Mouse (Mus musculus) hindbrain, embryonic 14.5 days (tissue): ENCODE measurements around the gene Glt1d1. TPM values are rescaled to one million over a fixed set of nuclear protein-coding genes. Genes with fewer than 3 reads are reported as not detected.
A peak's percentile ranks its signal among the peaks of the same experiment; 100 is the strongest.
"Not testable (repeated sequence)": the region's sequence is repeated elsewhere in the genome, so short reads cannot be mapped to it uniquely, and the experiment has no call there.

Source experiments
- ATAC-seq: fragments of 200-750 bp; cut with Nextera tagmentation; 2 replicates; pipeline ENCODE4 v1.8.0; 2017; ENCODE audit warnings: moderate number of reproducible peaks, mild to moderate bottlenecking, moderate TSS enrichment, moderate library complexity; ENCODE audit not compliant: low FRiP score
- DNase-seq: peaks from one replicate; pipeline ENCODE4 v3.0.0-alpha.2; 2015; ENCODE audit warnings: low spot score
- H3K27ac ChIP-seq: fragments of 300-500 bp; sonication (generic); 2 replicates; pipeline ENCODE4 v1.5.1; 2014; ENCODE audit warnings: mild to moderate bottlenecking, moderate library complexity
- H3K27me3 ChIP-seq: fragments of 300-500 bp; sonication (generic); 2 replicates; pipeline ENCODE4 v1.6.1; 2014; ENCODE audit warnings: mild to moderate bottlenecking, low read length, mixed read lengths; ENCODE audit not compliant: control insufficient read depth, insufficient read depth
- H3K36me3 ChIP-seq: fragments of 300-500 bp; sonication (generic); replicated peaks from 2 replicates; pipeline ENCODE4 v1.6.1; 2014; ENCODE audit not compliant: control insufficient read depth, insufficient read depth
- H3K4me1 ChIP-seq: fragments of 300-500 bp; sonication (generic); replicated peaks from 2 replicates; pipeline ENCODE4 v1.6.1; 2014; ENCODE audit warnings: antibody characterized with exemption, low read length, mixed read lengths; ENCODE audit not compliant: control insufficient read depth, insufficient read depth
- H3K4me2 ChIP-seq: fragments of 300-500 bp; sonication (generic); replicated peaks from 2 replicates; pipeline ENCODE4 v1.6.1; 2014; ENCODE audit warnings: mild to moderate bottlenecking, moderate library complexity
- H3K4me3 ChIP-seq: fragments of 300-500 bp; sonication (generic); replicated peaks from 2 replicates; pipeline ENCODE4 v1.5.1; 2014; ENCODE audit warnings: mild to moderate bottlenecking, low read length
- H3K9ac ChIP-seq: fragments of 300-500 bp; sonication (generic); 2 replicates; pipeline ENCODE4 v1.6.1; 2014
- H3K9me3 ChIP-seq: fragments of 300-500 bp; sonication (generic); 2 replicates; pipeline ENCODE4 v1.6.1; 2016; ENCODE audit warnings: low read length; ENCODE audit not compliant: control insufficient read depth
- WGBS: fragments of 180-500 bp; shearing (Covaris S2); extraction: QIAGEN DNeasy Blood & Tissue Kit; methylation state at CpG from one replicate; pipeline ENCODE4 v1.1.7; 2014; 5-methylcytosine and 5-hydroxymethylcytosine counted together
- polyA plus RNA-seq: library from polyadenylated mRNA; unstranded; fragments of >200 nt; fragmentation: Nextera tagmentation; extraction: Ambion mirVana; gene quantifications from 2 replicates; pipeline ENCODE4 v1.2.1, GENCODE M21; 2014

The Glt1d1 gene
- polyA plus RNA-seq, 1 experiment from 2014 or later: 1.3 TPM

DNA sequence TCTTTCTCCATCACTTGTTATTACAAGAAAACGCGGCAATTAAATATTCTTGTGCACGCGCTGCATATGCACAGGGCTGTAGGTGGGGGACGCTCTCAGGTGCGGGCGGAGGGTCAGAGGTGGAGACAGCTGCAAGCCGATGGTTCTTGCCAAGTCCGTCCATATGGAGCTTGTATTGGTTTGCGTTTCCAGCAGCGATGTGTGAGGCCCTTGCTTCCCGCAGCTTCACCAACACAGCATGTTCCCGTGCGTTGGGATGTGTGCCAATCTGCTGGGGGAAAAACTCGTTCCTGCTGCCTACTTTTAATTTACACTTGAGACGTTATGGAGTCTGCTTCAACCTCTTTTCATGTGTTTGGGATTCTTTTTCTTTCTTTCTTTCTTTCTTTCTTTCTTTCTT lies 109.3 kb downstream of the Glt1d1 start:
- Histone ChIP-seq H3K4me2 (no peak overlapping the region), H3K4me3 (no peak overlapping the region)
- no peak for ATAC-seq

GRCm38 (mm10) chr5:127749540-127749939 lies 117.5 kb downstream of the Glt1d1 start:
- H3K4me1 ChIP-seq, DNase-seq, H3K9me3 ChIP-seq, H3K4me3 ChIP-seq, H3K36me3 ChIP-seq, ATAC-seq, H3K27me3 ChIP-seq, H3K4me2 ChIP-seq, H3K27ac ChIP-seq, H3K9ac ChIP-seq: not testable (repeated sequence)
- 99% methylated on average over 3 of the region's 3 CpGs for WGBS

More for the DNA sequence above, 109.3 kb downstream of the Glt1d1 start:
- H3K27me3 ChIP-seq: no peaks in the 10 kb centered on the region
- no peaks in the 10 kb centered on the region for H3K4me1 ChIP-seq
- no peaks in the 10 kb centered on the region for H3K9me3 ChIP-seq
- H3K27ac ChIP-seq: no peak overlapping the region
- 74% methylated on average over 16 of the region's 16 CpGs for WGBS
- peak; percentile 44 for DNase-seq
- no peaks in the 10 kb centered on the region for H3K36me3 ChIP-seq
- no peak overlapping the region for H3K9ac ChIP-seq

GRCm38 (mm10) chr5:127751262-127751975 lies 119.4 kb downstream of the Glt1d1 start:
- no peak overlapping the region for H3K9ac ChIP-seq
- H3K4me1 ChIP-seq: no peaks in the 10 kb centered on the region; the same call in 1 of the 2 replicates
- H3K4me3 ChIP-seq: no peak overlapping the region
- WGBS: 28% methylated on average over 20 of the region's 20 CpGs
- H3K4me2 ChIP-seq: peak overlapping the region; percentile 4; the same call in 1 of the 2 replicates
- ATAC-seq: 0 out of 2 replicates have a peak, but pooled peaks have one; percentile 34
- H3K27me3 ChIP-seq: no peaks in the 10 kb centered on the region
- H3K36me3 ChIP-seq: no peaks in the 10 kb centered on the region
- peak; percentile 69 for DNase-seq
- H3K27ac ChIP-seq: no peak overlapping the region
- H3K9me3 ChIP-seq: no peaks in the 10 kb centered on the region; the same call in 1 of the 2 replicates

DNA sequence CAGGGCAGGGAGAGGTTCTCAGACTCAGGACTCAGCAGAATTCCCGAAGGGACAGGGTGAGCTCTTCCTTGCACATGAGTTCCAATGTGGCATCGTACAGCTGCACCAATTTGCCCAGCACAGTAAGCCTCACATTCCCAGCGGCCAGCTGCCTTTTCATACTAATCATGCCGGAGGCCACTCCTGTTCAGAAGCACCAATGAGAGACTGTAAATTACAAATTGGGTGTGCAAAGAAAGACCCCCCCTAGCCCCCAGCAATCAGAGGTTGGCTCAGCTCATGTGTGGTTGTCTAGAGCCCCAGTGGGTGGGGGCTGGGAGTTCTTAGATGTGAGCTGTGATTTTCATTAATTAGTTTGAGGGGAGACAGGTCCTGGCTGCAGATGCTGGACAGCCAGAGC lies 123.5 kb downstream of the Glt1d1 start:
- no peaks in the 10 kb centered on the region for H3K36me3 ChIP-seq
- 59% methylated on average over 4 of the region's 4 CpGs for WGBS
- H3K4me3 ChIP-seq: no peak overlapping the region
- H3K27me3 ChIP-seq: no peaks in the 10 kb centered on the region
- no peaks in the 10 kb centered on the region; the same call in 1 of the 2 replicates for H3K9me3 ChIP-seq
- H3K4me2 ChIP-seq: no peak overlapping the region
- H3K9ac ChIP-seq: no peak overlapping the region
- H3K4me1 ChIP-seq: no peaks in the 10 kb centered on the region; the same call in 1 of the 2 replicates
- DNase-seq (no peak), ATAC-seq (no peak)
- H3K27ac ChIP-seq: no peak overlapping the region

- ATAC-seq (no peak), DNase-seq (no peak)
- Histone ChIP-seq H3K27me3 (no peaks in the 10 kb centered on the region), H3K4me3 (no peak overlapping the region), H3K9me3 (no peaks in the 10 kb centered on the region; the same call in 1 of the 2 replicates), H3K27ac (no peak overlapping the region), H3K4me1 (no peaks in the 10 kb centered on the region; the same call in 1 of the 2 replicates), H3K9ac (no peak overlapping the region), H3K4me2 (no peak overlapping the region), H3K36me3 (no peaks in the 10 kb centered on the region)
- 89% methylated on average over 3 of the region's 3 CpGs for WGBS
Observed at GRCm38 (mm10) chr5:127756011-127756410, 123.9 kb downstream of the Glt1d1 start.

DNA sequence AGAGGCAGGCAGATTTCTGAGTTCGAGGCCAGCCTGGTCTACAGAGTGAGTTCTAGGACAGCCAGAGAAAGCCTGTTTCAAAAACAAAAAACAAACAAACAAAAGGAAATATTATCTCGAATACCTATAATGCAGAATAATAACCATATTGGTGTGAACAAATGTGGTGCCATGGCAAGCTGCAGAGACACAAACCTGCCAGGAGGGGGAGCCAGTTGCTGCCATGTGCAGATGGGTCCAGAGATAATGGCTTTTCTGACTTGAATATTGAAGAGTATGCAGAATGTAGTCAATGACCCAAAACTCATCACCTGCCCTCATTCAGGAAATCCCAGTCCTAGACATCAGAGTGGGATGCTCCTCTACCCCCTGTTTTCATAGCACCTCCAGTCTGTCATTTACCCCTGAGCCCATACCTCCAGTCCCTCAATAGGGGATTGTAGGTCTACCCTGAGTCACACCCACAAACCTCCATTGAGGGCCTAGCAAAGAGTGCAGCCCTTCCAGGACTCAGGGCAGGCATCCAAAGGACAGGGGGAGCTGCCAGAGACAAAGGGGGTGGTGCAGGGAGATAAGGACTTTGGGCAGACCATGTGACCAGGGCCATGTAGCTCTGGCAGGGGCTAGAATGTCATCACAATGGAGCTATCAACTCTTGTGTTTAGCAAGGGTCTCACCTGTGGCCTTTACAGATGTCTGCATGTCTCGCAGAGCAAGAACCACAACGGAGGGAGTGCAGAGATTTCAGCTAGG lies 124.8 kb downstream of the Glt1d1 start:
- H3K4me1 ChIP-seq: no peaks in the 10 kb centered on the region
- 88% methylated on average over 4 of the region's 4 CpGs for WGBS
- H3K9ac ChIP-seq: no peak overlapping the region
- H3K9me3 ChIP-seq: no peaks in the 10 kb centered on the region; the same call in 1 of the 2 replicates
- no peak overlapping the region for H3K4me2 ChIP-seq
- DNase-seq (no peak), ATAC-seq (no peak)
- H3K27ac ChIP-seq: no peak overlapping the region
- H3K27me3 ChIP-seq: no peaks in the 10 kb centered on the region
- H3K36me3 ChIP-seq: no peaks in the 10 kb centered on the region
- H3K4me3 ChIP-seq: no peak overlapping the region

- H3K27ac ChIP-seq: no peak overlapping the region
- no peak overlapping the region for H3K9ac ChIP-seq
- no peaks in the 10 kb centered on the region for H3K27me3 ChIP-seq
- H3K4me3 ChIP-seq: no peak overlapping the region
- no peak overlapping the region for H3K4me2 ChIP-seq
- no peaks in the 10 kb centered on the region for H3K36me3 ChIP-seq
- no peak for DNase-seq
- no peaks in the 10 kb centered on the region; the same call in 1 of the 2 replicates for H3K9me3 ChIP-seq
- ATAC-seq: no peak
- WGBS: 76% methylated on average over 4 of the region's 4 CpGs
- no peaks in the 10 kb centered on the region for H3K4me1 ChIP-seq
Observed at GRCm38 (mm10) chr5:127758576-127758975, 126.5 kb downstream of the Glt1d1 start.

Other genes with a start within 250 kb of the Glt1d1 start
- gene Slc15a4, start 635 bp downstream of the Glt1d1 start, polyA plus RNA-seq: 22.2 and 34.7 TPM in 2 replicates